ENCODE assay signal across 8 mouse cellular contexts in the genomic region with DNA sequence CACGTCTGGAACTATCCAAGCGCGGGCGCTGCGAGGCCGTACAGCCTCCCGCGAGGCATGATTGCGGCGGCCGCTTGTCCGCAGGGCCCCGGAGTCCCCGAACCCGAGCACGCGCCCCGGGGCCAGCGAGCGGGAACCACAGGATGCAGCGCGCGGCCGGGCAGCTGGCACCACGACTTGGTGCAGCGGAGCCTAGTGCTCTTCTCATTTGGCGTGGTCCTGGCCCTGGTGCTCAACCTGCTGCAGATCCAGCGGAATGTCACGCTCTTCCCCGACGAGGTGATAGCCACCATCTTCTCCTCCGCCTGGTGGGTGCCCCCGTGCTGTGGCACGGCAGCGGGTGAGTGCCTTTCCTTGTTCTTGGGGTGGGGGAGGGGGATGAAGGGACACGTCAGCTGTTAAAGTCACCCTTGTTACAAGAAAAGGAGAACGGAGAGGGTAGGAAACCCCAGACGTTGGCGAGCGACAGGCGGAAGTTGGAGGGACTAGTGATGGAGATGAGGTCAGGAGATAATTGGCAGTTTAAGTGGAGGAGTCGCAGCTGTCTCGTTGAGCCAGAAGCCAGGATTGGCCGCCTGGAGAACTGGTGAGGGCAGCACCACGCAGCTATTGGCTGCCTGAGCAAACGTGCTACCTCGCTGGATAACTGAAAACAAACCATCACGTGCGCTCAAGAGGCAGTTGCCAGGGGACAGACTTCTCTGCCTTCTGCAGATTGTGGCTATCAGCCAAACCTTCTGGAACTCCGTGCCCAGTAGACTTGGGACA. TPM values are rescaled to one million over a fixed set of nuclear protein-coding genes. Genes with fewer than 3 reads are reported as not detected.
DNase-seq lines count a peak whose midpoint lies in the region; ATAC-seq and TF ChIP-seq lines count a peak whose summit lies in the region.

No protein-coding gene starts in this region.

- H3K9ac ChIP-seq in forebrain, embryonic 15.5 days (replicated peaks), result peak overlapping the region; percentile 77

- WGBS in forebrain, embryonic 15.5 days, result under 1% methylated on average over 50 of the region's 50 CpGs
- under 1% methylated on average over 50 of the region's 50 CpGs for WGBS in lung, adult 2 months
- WGBS in thymus, adult 2 months, result under 1% methylated on average over 50 of the region's 50 CpGs

- H3K4me3 ChIP-seq in forebrain, embryonic 15.5 days, result peak overlapping the region; percentile 60
- H3K4me3 ChIP-seq in lung, adult 2 months (replicated peaks; ENCODE audit: extremely low read depth, low read depth, low read length), result peak overlapping the region; percentile 94
- H3K4me3 ChIP-seq in thymus, adult 2 months (ENCODE audit: control insufficient read depth, insufficient read depth, low read length), result peak overlapping the region; percentile 83

- H3K4me2 ChIP-seq in forebrain, embryonic 15.5 days (replicated peaks), result peak overlapping the region; percentile 77

- H3K27me3 ChIP-seq in forebrain, embryonic 15.5 days, result no peaks in the 10 kb centered on the region
- H3K27me3 ChIP-seq in thymus, adult 2 months (ENCODE audit: control insufficient read depth, insufficient read depth, low read length), result no peaks in the 10 kb centered on the region; the same call in 1 of the 2 replicates

- H3K9me3 ChIP-seq in forebrain, embryonic 15.5 days, result no peaks in the 10 kb centered on the region

- peaks cover 32% of the 10 kb centered on the region for H3K4me1 ChIP-seq in forebrain, embryonic 15.5 days
- peaks cover 15% of the 10 kb centered on the region for H3K4me1 ChIP-seq in lung, adult 2 months (ENCODE audit: control insufficient read depth, insufficient read depth, low read length)
- H3K4me1 ChIP-seq in thymus, adult 2 months (replicated peaks; ENCODE audit: control insufficient read depth, insufficient read depth, low read length), result peaks cover 16% of the 10 kb centered on the region

- intact Hi-C loops in heart, postnatal 25 days (cut with DNase I), result loop anchor here (1.0 kb wide), 1 partner anchor 75 kb away; no protein-coding TSS in a partner anchor

- peak overlapping the region; percentile 95 for H3K27ac ChIP-seq in forebrain, embryonic 15.5 days (replicated peaks)
- H3K27ac ChIP-seq in thymus, adult 2 months (ENCODE audit: control insufficient read depth, insufficient read depth, low read length), result peak overlapping the region; percentile 39

- peaks cover 33% of the 10 kb centered on the region for H3K36me3 ChIP-seq in forebrain, embryonic 15.5 days
- peaks cover 11% of the 10 kb centered on the region; the same call in 1 of the 2 replicates for H3K36me3 ChIP-seq in thymus, adult 2 months (ENCODE audit: control insufficient read depth, insufficient read depth, low read length)

- peak; percentile 91 for DNase-seq in ES-CJ7 (ENCODE audit: low read depth, low spot score)
- peak; percentile 83 for DNase-seq in cerebellum, adult 11 months
- peak; percentile 68 for DNase-seq in heart, postnatal 25 days (ENCODE audit: low spot score)
- peak; percentile 89 to 93 for DNase-seq in layer of hippocampus, adult 18-20 months (ENCODE audit: low spot score in 2 of 2)
- DNase-seq in lung, adult 2 months, result peak; percentile 81
- DNase-seq in thymus, adult 2 months, result peak; percentile 77

- no peak; the same call in 1 of the 2 replicates for TF ChIP-seq POLR2A in lung, adult 2 months (IDR thresholded peaks at IDR 0.05; ENCODE audit: borderline replicate concordance, extremely low read depth, low read depth, low read length)
- TF ChIP-seq POLR2A in thymus, adult 2 months (IDR thresholded peaks at IDR 0.05; ENCODE audit: control insufficient read depth, extremely low read depth, insufficient read depth, low read length, poor library complexity), result no peak

- peak; percentile 88 for ATAC-seq in forebrain, embryonic 15.5 days (replicated peaks)
- ATAC-seq in neutrophil, adult 5-6 weeks (ENCODE audit: extremely low read depth, insufficient number of reproducible peaks, low FRiP score, poor library complexity, severe bottlenecking), result peak; percentile 72

- no peak for TF ChIP-seq CTCF in lung, adult 2 months (IDR thresholded peaks at IDR 0.05; ENCODE audit: insufficient read depth, low read length)
- TF ChIP-seq CTCF in thymus, adult 2 months (IDR thresholded peaks at IDR 0.05; ENCODE audit: borderline replicate concordance, control insufficient read depth, extremely low read depth, insufficient read depth, low read length, poor library complexity), result no peak

RNA-seq across cellular contexts. Expression of a gene that starts 0.5 kb away (rescaled TPM):
- 75.7 and 77.2 TPM in 2 replicates for polyA plus RNA-seq in forebrain, embryonic 15.5 days (2015; fragmentation: Nextera tagmentation; extraction: Ambion mirVana)
- total RNA-seq in heart, postnatal 25 days (2021), result 10 to 100 TPM; 13.8 to 15.0 TPM
- 10 to 100 TPM; 62.3 to 62.5 TPM for total RNA-seq in layer of hippocampus, adult 18-20 months (2021)
- 95.3 and 95.8 TPM in 2 replicates for polyA plus RNA-seq in lung, adult 2 months (2012; rRNA removed)
- 26.2 and 31.1 TPM in 2 replicates for total RNA-seq in neutrophil, adult 5-6 weeks (2017)
- 39.6 and 51.7 TPM in 2 replicates for polyA plus RNA-seq in thymus, adult 2 months (2012; rRNA removed)

Comparison
In these comparisons a context has a peak if more than half of its experiments do, and no peak if none do; other contexts are left out.
1. Peak in every context shown above with its lines: DNase-seq, ATAC-seq, H3K4me3 ChIP-seq and H3K27ac ChIP-seq.